Mouse (Mus musculus): ENCODE results near the gene Ptpn3.
A peak's percentile ranks its signal among the peaks of the same experiment; 100 is the strongest.

Ptpn3 gene

GRCm38 (mm10) chr4:57263695-57264094, 37.9 kb downstream of the Ptpn3 start:
- no peak for ATAC-seq (ENCODE audit: low TSS enrichment)

- peak; percentile 60 for ATAC-seq (ENCODE audit: low TSS enrichment)
These were observed 38.5 kb downstream of the Ptpn3 start for GRCm38 (mm10) chr4:57263061-57263685.

- ATAC-seq (ENCODE audit: low TSS enrichment) = no peak
These were observed 39.2 kb downstream of the Ptpn3 start for GRCm38 (mm10) chr4:57262451-57262850.

- ATAC-seq (ENCODE audit: low TSS enrichment) = no peak
These were observed 39.8 kb downstream of the Ptpn3 start for GRCm38 (mm10) chr4:57261813-57262212.

- ATAC-seq (ENCODE audit: low TSS enrichment) = peak; percentile 38
These were observed 43.2 kb downstream of the Ptpn3 start for GRCm38 (mm10) chr4:57258159-57259035.

- ATAC-seq (ENCODE audit: low TSS enrichment) = peak; percentile 56; the same call in 1 of the 2 replicates
These were observed 44.2 kb downstream of the Ptpn3 start for GRCm38 (mm10) chr4:57257409-57257808.

- ATAC-seq (ENCODE audit: low TSS enrichment) = no peak
These were observed 44.9 kb downstream of the Ptpn3 start for GRCm38 (mm10) chr4:57256761-57257160.

GRCm38 (mm10) chr4:57254412-57254811, 47.2 kb downstream of the Ptpn3 start:
- no peak for ATAC-seq (ENCODE audit: low TSS enrichment)

GRCm38 (mm10) chr4:57250636-57251035, 51.0 kb downstream of the Ptpn3 start:
- peak; percentile 67 for ATAC-seq (ENCODE audit: low TSS enrichment)

GRCm38 (mm10) chr4:57249108-57249507, 52.5 kb downstream of the Ptpn3 start:
- ATAC-seq (ENCODE audit: low TSS enrichment) = no peak

- peak; percentile 58 for ATAC-seq (ENCODE audit: low TSS enrichment)
These were observed 56.8 kb downstream of the Ptpn3 start for GRCm38 (mm10) chr4:57244874-57245273.

- ATAC-seq (ENCODE audit: low TSS enrichment) = no peak
These were observed 58.3 kb downstream of the Ptpn3 start for GRCm38 (mm10) chr4:57243312-57243711.

- peak; percentile 69 for ATAC-seq (ENCODE audit: low TSS enrichment)
These were observed 60.7 kb downstream of the Ptpn3 start for GRCm38 (mm10) chr4:57240934-57241333.

- ATAC-seq (ENCODE audit: low TSS enrichment) = no peak
These were observed 61.5 kb downstream of the Ptpn3 start for GRCm38 (mm10) chr4:57240100-57240499.

- no peak for ATAC-seq (ENCODE audit: low TSS enrichment)
These were observed 62.5 kb downstream of the Ptpn3 start for GRCm38 (mm10) chr4:57239112-57239511.

- ATAC-seq (ENCODE audit: low TSS enrichment) = no peak
These were observed 63.5 kb downstream of the Ptpn3 start for GRCm38 (mm10) chr4:57238118-57238517.

GRCm38 (mm10) chr4:57236513-57236912, 65.1 kb downstream of the Ptpn3 start:
- ATAC-seq (ENCODE audit: low TSS enrichment) = no peak

GRCm38 (mm10) chr4:57235741-57236140, 65.9 kb downstream of the Ptpn3 start:
- ATAC-seq (ENCODE audit: low TSS enrichment) = no peak

GRCm38 (mm10) chr4:57234348-57234747, 67.3 kb downstream of the Ptpn3 start:
- ATAC-seq (ENCODE audit: low TSS enrichment) = no peak

- ATAC-seq (ENCODE audit: low TSS enrichment) = no peak
These were observed 69.2 kb downstream of the Ptpn3 start for GRCm38 (mm10) chr4:57232439-57232838.

- ATAC-seq (ENCODE audit: low TSS enrichment) = no peak
These were observed 70.3 kb downstream of the Ptpn3 start for GRCm38 (mm10) chr4:57231323-57231722.

- ATAC-seq (ENCODE audit: low TSS enrichment) = peak; percentile 64
These were observed 71.3 kb downstream of the Ptpn3 start for GRCm38 (mm10) chr4:57230341-57230740.

All from frontal cortex, adult (tissue).